ENCODE assay signal across 8 mouse cellular contexts in genomic region chr5:109556591-109557320, GRCm38 (mm10). TPM values are rescaled to one million over a fixed set of nuclear protein-coding genes. Genes with fewer than 3 reads are reported as not detected.
DNase-seq lines count a peak whose midpoint lies in the region; ATAC-seq and TF ChIP-seq lines count a peak whose summit lies in the region.

No protein-coding gene starts in this region.

- H3K9me3 ChIP-seq in forebrain, embryonic 14.5 days (replicated peaks; ENCODE audit: control insufficient read depth, low read length), result peaks cover 35% of the 10 kb centered on the region
- H3K9me3 ChIP-seq in hindbrain, embryonic 14.5 days (ENCODE audit: control insufficient read depth, low read length), result peaks cover 59% of the 10 kb centered on the region
- H3K9me3 ChIP-seq in limb, embryonic 13.5 days, result peaks cover 56% of the 10 kb centered on the region
- peaks cover 5% of the 10 kb centered on the region for H3K9me3 ChIP-seq in stomach, embryonic 15.5 days

- TF ChIP-seq POLR2A in heart, adult 2 months (IDR thresholded peaks at IDR 0.05; ENCODE audit: insufficient read depth, low read depth, low read length), result 0 out of 2 replicates have a peak, but pooled peaks have one; percentile 17

- DNase-seq in heart, adult 2 months, result peak; percentile 86 to 90
- no peak for DNase-seq in heart, adult 18-20 months
- DNase-seq in cerebellum, adult 11 months, result peak; percentile 97
- DNase-seq in forebrain, embryonic 14.5 days (ENCODE audit: low spot score), result peak; percentile 93
- peak; percentile 92 for DNase-seq in hindbrain, embryonic 14.5 days (ENCODE audit: low spot score)

- no peak for TF ChIP-seq EP300 in heart, adult 2 months (IDR thresholded peaks at IDR 0.05; ENCODE audit: insufficient read depth, low read depth, low read length)

- WGBS in heart, adult 2 months, result 4% methylated on average over 40 of the region's 40 CpGs
- 10% methylated on average over 40 of the region's 40 CpGs for WGBS in forebrain, embryonic 14.5 days
- 9% methylated on average over 40 of the region's 40 CpGs for WGBS in hindbrain, embryonic 14.5 days
- WGBS in limb, embryonic 13.5 days, result 7% methylated on average over 40 of the region's 40 CpGs
- 5% methylated on average over 40 of the region's 40 CpGs for WGBS in stomach, embryonic 15.5 days

- no peaks in the 10 kb centered on the region for H3K4me1 ChIP-seq in heart, adult 2 months (ENCODE audit: control insufficient read depth, insufficient read depth, low read length)
- H3K4me1 ChIP-seq in forebrain, embryonic 14.5 days (ENCODE audit: control insufficient read depth, insufficient read depth, low read length), result no peaks in the 10 kb centered on the region
- no peaks in the 10 kb centered on the region for H3K4me1 ChIP-seq in hindbrain, embryonic 14.5 days (replicated peaks; ENCODE audit: control insufficient read depth, insufficient read depth, low read length)
- no peaks in the 10 kb centered on the region for H3K4me1 ChIP-seq in limb, embryonic 13.5 days
- H3K4me1 ChIP-seq in stomach, embryonic 15.5 days, result no peaks in the 10 kb centered on the region

- peak overlapping the region; percentile 42 for H3K4me2 ChIP-seq in forebrain, embryonic 14.5 days (ENCODE audit: low read length)
- peak overlapping the region; percentile 47 for H3K4me2 ChIP-seq in hindbrain, embryonic 14.5 days (replicated peaks)
- H3K4me2 ChIP-seq in limb, embryonic 13.5 days (replicated peaks), result peak overlapping the region; percentile 56
- peak overlapping the region; percentile 75 for H3K4me2 ChIP-seq in stomach, embryonic 15.5 days

- H3K9ac ChIP-seq in heart, adult 2 months (ENCODE audit: low read depth, low read length), result no peak overlapping the region
- H3K9ac ChIP-seq in forebrain, embryonic 14.5 days (ENCODE audit: low read length), result peak overlapping the region; percentile 4; the same call in 1 of the 2 replicates
- peak overlapping the region; percentile 28 for H3K9ac ChIP-seq in hindbrain, embryonic 14.5 days
- H3K9ac ChIP-seq in limb, embryonic 13.5 days, result no peak overlapping the region
- no peak overlapping the region for H3K9ac ChIP-seq in stomach, embryonic 15.5 days

- intact Hi-C loops in heart, adult 2 months (cut with DNase I), result loop anchor here (5.0 to 10.0 kb wide), 3 partner anchors 366 to 888 kb away; partner anchors contain the start of genes Chfr, Fbrsl1 and Gm15446

- peak overlapping the region; percentile 53 for H3K27ac ChIP-seq in heart, adult 2 months
- H3K27ac ChIP-seq in forebrain, embryonic 14.5 days (ENCODE audit: low read depth, low read length), result peak overlapping the region; percentile 94
- peak overlapping the region; percentile 96 for H3K27ac ChIP-seq in hindbrain, embryonic 14.5 days
- H3K27ac ChIP-seq in limb, embryonic 13.5 days, result peak overlapping the region; percentile 91
- H3K27ac ChIP-seq in stomach, embryonic 15.5 days, result peak overlapping the region; percentile 97

- H3K4me3 ChIP-seq in heart, adult 2 months, result peak overlapping the region; percentile 75
- peak overlapping the region; percentile 52 for H3K4me3 ChIP-seq in forebrain, embryonic 14.5 days (ENCODE audit: low read depth, low read length)
- peak overlapping the region; percentile 53 for H3K4me3 ChIP-seq in hindbrain, embryonic 14.5 days (replicated peaks; ENCODE audit: low read length)
- H3K4me3 ChIP-seq in limb, embryonic 13.5 days, result peak overlapping the region; percentile 66
- peak overlapping the region; percentile 73 for H3K4me3 ChIP-seq in stomach, embryonic 15.5 days (replicated peaks)

- no peak for TF ChIP-seq CTCF in heart, adult 2 months (IDR thresholded peaks at IDR 0.05)

- no peaks in the 10 kb centered on the region for H3K36me3 ChIP-seq in heart, adult 2 months (ENCODE audit: control insufficient read depth, insufficient read depth, low read length)
- no peaks in the 10 kb centered on the region for H3K36me3 ChIP-seq in forebrain, embryonic 14.5 days (ENCODE audit: control insufficient read depth, insufficient read depth, low read length)
- no peaks in the 10 kb centered on the region for H3K36me3 ChIP-seq in hindbrain, embryonic 14.5 days (replicated peaks; ENCODE audit: control insufficient read depth, insufficient read depth)
- peaks cover 33% of the 10 kb centered on the region for H3K36me3 ChIP-seq in limb, embryonic 13.5 days
- H3K36me3 ChIP-seq in stomach, embryonic 15.5 days, result peaks cover 16% of the 10 kb centered on the region

- peak; percentile 45 for ATAC-seq in forebrain, embryonic 14.5 days
- ATAC-seq in hindbrain, embryonic 14.5 days (ENCODE audit: low FRiP score), result peak; percentile 69
- peak; percentile 74 for ATAC-seq in limb, embryonic 13.5 days (ENCODE audit: low FRiP score, low read depth)
- peak; percentile 45 for ATAC-seq in monocyte, adult 5-6 weeks (replicated peaks; ENCODE audit: insufficient number of reproducible peaks, low FRiP score, low TSS enrichment, poor library complexity, severe bottlenecking)
- peak; percentile 71 for ATAC-seq in stomach, embryonic 15.5 days (ENCODE audit: insufficient read depth, low FRiP score, low read depth)

- H3K27me3 ChIP-seq in heart, adult 2 months (ENCODE audit: control insufficient read depth, insufficient read depth, low read length), result no peaks in the 10 kb centered on the region
- H3K27me3 ChIP-seq in forebrain, embryonic 14.5 days (replicated peaks; ENCODE audit: control insufficient read depth, insufficient read depth, low read length), result no peaks in the 10 kb centered on the region
- no peaks in the 10 kb centered on the region for H3K27me3 ChIP-seq in hindbrain, embryonic 14.5 days (ENCODE audit: control insufficient read depth, insufficient read depth, low read length)
- no peaks in the 10 kb centered on the region for H3K27me3 ChIP-seq in limb, embryonic 13.5 days
- no peaks in the 10 kb centered on the region for H3K27me3 ChIP-seq in stomach, embryonic 15.5 days (replicated peaks)

- no peaks in the 10 kb centered on the region for H3K79me2 ChIP-seq in heart, adult 2 months (replicated peaks; ENCODE audit: control insufficient read depth, insufficient read depth, low read length)

RNA-seq across cellular contexts. Expression of gene Crlf2, which starts 2.0 kb away (rescaled TPM):
- total RNA-seq in heart, adult 2 months (2021), result 1 to 10 TPM; 4.7 to 7.3 TPM
- 3.4 and 8.4 TPM in 2 replicates for polyA plus RNA-seq in heart, adult 2 months (2012; rRNA removed)
- total RNA-seq in heart, adult 18-20 months (2021), result 1 to 10 TPM; 6.4 to 8.5 TPM
- 6.0 and 6.8 TPM in 2 replicates for polyA plus RNA-seq in forebrain, embryonic 14.5 days (2014; fragmentation: Nextera tagmentation; extraction: Ambion mirVana)
- polyA plus RNA-seq in hindbrain, embryonic 14.5 days (2014; fragmentation: Nextera tagmentation; extraction: Ambion mirVana), result 13.5 and 16.5 TPM in 2 replicates
- polyA plus RNA-seq in limb, embryonic 13.5 days (2015; fragmentation: Nextera tagmentation; extraction: Ambion mirVana), result 10.5 and 10.6 TPM in 2 replicates
- 41.4 to 51.2 TPM (median 49.4 TPM) in 3 replicates for total RNA-seq in monocyte, adult 5-6 weeks (2017)
- polyA plus RNA-seq in stomach, embryonic 15.5 days (2015; fragmentation: Nextera tagmentation; extraction: Ambion mirVana), result 12.8 and 13.7 TPM in 2 replicates

Comparison
In these comparisons a context has a peak if more than half of its experiments do, and no peak if none do; other contexts are left out.
1. DNase-seq: peak in heart, adult 2 months (2 of 2), cerebellum, adult 11 months (single experiment), forebrain, embryonic 14.5 days (single experiment) and hindbrain, embryonic 14.5 days (single experiment); none in heart, adult 18-20 months (0 of 2).
2. H3K9ac ChIP-seq: peak in forebrain, embryonic 14.5 days (single experiment) and hindbrain, embryonic 14.5 days (single experiment); none in heart, adult 2 months (single experiment), limb, embryonic 13.5 days (single experiment) and stomach, embryonic 15.5 days (single experiment).
3. Peak in every context shown above with its lines, with median percentiles within 50 percentile points of each other: H3K27ac ChIP-seq, H3K4me3 ChIP-seq, ATAC-seq and H3K4me2 ChIP-seq.